Mouse (Mus musculus): ENCODE data around the gene Cd72.

Cd72 gene

GRCm38 (mm10) chr4:43399391-43400131 is 54.9 kb downstream of the Cd72 start:
- peak; percentile 49 for DNase-seq

- peak; percentile 65 for DNase-seq
Observed at GRCm38 (mm10) chr4:43398829-43399331, 55.5 kb downstream of the Cd72 start.

- no peak for DNase-seq
Observed at GRCm38 (mm10) chr4:43398014-43398413, 56.4 kb downstream of the Cd72 start.
